Comparison of ENCODE assay signal across 16 mouse cellular contexts in genomic region chr11:61793441-61793840, GRCm38 (mm10). TPM values are rescaled to one million over a fixed set of nuclear protein-coding genes. Genes with fewer than 3 reads are reported as not detected.
DNase-seq lines count a peak whose midpoint lies in the region.
"Had no signal": no experiment of that assay in that cellular context is flagged by ENCODE, and none has a peak within 500 bp of the region (broad histone marks: within the 10 kb centered on the region; RNA-seq: fewer than 3 reads in every experiment).

No protein-coding gene starts in this region.

- intact Hi-C loops in heart, postnatal 25 days (cut with DNase I), result no loop called here

- DNase-seq in heart, adult 8-10 months (ENCODE audit: low spot score), result peak; percentile 24
- no peak for DNase-seq in heart, postnatal 25 days (ENCODE audit: low spot score)
- peak; percentile 5 for DNase-seq in MEL-GATA-1-ER (ENCODE audit: extremely low read depth, low read depth)
- DNase-seq in skeletal muscle tissue, adult 2 months (ENCODE audit: low read depth, low spot score), result peak; percentile 25
- no peak for DNase-seq in layer of hippocampus, postnatal 36 days
- DNase-seq in cerebellum, postnatal 4 days (ENCODE audit: low spot score in 2 of 2), result no peak
- DNase-seq: adrenal gland, adult 8-10 months; adrenal gland, postnatal 25 days; B cell, adult 2 months; cerebellum, adult 18-20 months; cerebellum, adult 9-10 months; cerebellum, postnatal 14 days; forebrain, postnatal 0 days; gastrocnemius, adult 2 months; gastrocnemius, postnatal 14 days; heart, postnatal 36 days had no signal

RNA-seq across cellular contexts. Expression of gene Prpsap2, which starts 31.6 kb away (rescaled TPM):
- total RNA-seq in heart, adult 8-10 months (2022), result 10 to 100 TPM in 1 of 4 experiments, 1 to 10 TPM in 3; 6.2 to 10.0 (median 8.5) TPM
- total RNA-seq in heart, postnatal 25 days (2021), result 1 to 10 TPM; 6.8 TPM
- total RNA-seq in layer of hippocampus, postnatal 36 days (2021), result 10 to 100 TPM; 48.4 to 49.9 TPM

Comparison
In these comparisons a context has a peak if more than half of its experiments do, and no peak if none do; other contexts are left out.
1. DNase-seq: peak in heart, adult 8-10 months (single experiment), MEL-GATA-1-ER (single experiment) and skeletal muscle tissue, adult 2 months (single experiment); none in heart, postnatal 25 days (single experiment), layer of hippocampus, postnatal 36 days (0 of 2) and cerebellum, postnatal 4 days (0 of 2).
2. RNA of gene Prpsap2, which starts 31.6 kb away (total RNA-seq): 48.4 to 49.9 TPM in layer of hippocampus, postnatal 36 days; 6.2 to 10.0 TPM in heart, adult 8-10 months and 6.8 TPM in heart, postnatal 25 days; every median in the first group is over 4 times any median in the second.